Mouse (Mus musculus) embryo, embryonic 10 days (tissue): Measurements from ENCODE around the gene Phf14.
"Not testable (repeated sequence)": the region's sequence is repeated elsewhere in the genome, so short reads cannot be mapped to it uniquely, and the experiment has no call there.

ENCODE experiments used
- DNase-seq: peaks from one replicate; pipeline ENCODE4 v3.0.0-alpha.2; 2015; ENCODE audit warnings: low spot score

The Phf14 gene

DNA sequence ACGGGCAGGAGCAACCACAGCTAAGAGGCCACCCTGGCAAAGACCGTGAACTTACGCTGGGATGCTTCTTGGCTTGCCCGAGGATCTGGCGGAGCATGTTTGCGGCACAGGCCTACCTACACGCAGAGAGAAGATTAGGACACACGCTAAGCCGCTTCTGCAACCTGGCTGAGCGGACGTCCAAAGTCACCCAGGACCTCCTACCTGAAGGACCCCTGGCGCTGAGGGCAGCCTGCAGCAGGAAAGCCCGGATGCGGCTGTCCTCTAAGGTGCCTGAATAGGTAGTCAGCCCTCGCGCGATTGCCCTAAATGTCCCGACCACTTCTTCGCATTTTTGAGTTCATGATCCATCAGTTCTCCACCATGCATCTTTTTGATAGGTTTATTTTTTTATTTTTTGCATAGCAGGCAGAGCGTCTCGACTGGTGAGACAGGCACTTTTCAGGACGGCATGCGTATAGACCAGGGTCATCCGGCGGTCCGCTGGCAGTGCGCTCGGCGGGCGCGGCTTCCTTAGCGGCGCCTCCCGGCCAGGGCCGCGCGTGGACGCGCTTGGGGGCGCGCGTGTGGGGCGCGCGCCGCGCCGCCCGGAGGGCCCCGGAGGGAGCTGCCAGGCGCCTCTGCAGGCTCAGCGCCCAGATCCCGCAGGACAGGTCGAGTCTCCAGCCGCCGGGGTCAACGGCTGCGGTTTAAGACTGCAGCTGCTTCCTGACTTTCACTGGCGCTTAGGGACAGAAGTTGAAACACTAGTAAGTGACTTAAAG is at the start of gene Phf14, which contains the start of gene Ndufa4:
Gene Phf14, plus strand, starts transcription at position 541 of the 764 bp plus-strand sequence.
Gene Ndufa4, minus strand, starts transcription at position 229 of the 764 bp plus-strand sequence.
- DNase-seq, result peak; percentile 92

DNA sequence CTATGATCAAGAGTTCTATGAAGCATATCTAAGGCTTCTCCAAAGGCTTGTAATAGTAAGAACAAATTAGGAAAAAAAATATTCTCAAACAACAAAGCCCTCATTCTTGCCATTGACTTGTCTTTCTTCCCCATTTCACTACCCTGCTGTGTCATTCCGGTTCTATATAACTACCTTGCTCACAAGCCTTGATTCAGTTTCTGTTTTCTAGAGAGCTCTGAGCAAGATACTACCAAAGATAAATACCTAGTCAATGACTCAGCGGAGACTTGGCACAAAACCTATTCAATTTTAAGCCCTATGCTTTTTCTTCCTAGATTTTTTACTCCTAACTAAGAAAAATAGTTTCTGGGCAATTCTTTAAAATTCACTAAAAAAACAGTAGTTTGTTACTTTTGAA is 32.2 kb upstream of the Phf14 start:
- not testable (repeated sequence) for DNase-seq

DNA sequence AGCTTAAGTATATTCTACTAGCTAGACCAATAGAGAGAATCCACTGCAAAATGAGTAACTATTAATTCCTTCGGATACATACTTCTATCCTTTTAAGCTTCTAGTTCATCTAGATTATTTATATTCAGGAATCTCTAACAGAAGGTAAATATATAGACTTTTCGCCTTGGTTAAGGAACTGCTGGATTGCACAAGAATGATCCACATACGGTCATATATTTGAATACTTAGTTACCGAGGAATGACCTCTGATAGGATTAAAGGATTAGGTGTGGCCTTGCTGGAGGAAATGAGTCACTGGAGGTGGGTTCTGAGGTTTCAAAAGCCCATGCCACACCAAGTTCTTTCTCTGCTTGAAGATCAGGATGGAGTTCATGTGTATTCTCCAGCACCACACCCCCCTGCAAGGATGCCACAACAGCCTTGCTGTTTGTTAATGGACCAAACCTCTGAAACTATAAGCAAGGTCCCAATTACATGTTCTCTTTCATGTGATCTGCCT is 6.7 kb upstream of the Phf14 start:
- DNase-seq, result no peak

DNA sequence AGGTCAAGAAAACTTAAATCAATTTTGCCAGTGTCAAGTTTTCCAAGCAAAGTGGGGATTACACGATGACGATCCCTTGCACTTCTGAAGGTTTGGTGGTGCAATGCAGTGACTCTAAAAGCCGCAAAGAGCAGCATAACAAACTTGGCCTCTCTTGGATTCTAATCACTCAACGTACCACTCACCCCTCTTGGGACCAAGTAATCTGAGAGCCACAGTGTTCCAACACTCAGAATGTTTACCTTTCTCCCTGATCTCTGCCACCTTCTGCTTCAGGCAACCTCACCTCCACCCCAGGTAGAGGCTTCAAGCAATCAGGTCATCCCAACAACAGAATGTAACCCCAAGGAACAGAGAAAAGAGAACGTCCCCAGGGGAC is 730 bp upstream of the Phf14 start:
- DNase-seq, result peak; percentile 19

DNA sequence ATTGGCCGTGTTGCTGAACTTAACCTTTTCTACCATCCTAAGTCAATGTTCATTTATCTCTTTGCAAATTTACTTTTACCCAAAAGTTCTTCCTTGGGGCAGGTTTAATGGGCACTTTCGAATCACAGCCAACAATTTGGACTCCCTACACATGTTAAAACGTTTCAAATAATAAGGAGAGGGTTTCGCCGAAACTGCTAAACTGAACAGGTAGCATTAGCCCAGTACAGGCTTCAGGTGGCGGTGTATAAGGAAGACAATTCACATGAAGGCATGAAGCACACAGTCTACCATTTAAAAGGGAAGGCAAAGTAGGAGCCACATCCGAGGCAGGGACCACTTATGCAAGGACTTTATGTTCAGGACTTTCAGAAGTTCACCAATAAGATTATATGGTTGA is 561 bp downstream of the Phf14 start:
- peak; percentile 6 for DNase-seq

DNA sequence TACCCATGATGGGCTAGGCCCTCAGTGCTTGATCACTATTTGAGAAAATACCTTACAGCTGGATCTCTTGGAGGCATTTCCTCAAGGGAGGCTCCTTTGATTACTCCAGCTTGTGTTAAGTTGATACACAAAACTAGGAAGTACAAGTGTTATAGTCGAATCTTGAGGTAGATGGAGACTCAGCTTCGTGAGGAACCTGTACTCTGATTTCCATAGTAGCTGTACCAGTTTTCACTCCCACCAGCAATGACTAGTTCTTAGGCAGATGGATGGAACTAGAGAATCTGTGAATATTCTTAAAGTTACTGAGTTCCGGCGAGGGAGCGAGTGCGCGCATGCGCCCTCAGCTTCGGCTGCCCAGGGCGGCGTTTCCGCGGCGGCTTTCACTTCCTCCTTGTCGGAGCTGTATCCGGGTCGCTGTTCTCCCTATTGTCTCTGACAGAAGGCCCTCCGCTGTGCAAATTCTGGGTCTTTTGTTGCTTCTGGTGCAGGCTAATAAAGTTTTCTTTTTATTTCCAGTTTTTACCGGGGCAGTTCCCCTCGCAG is 18.0 kb downstream of the Phf14 start:
- peak; percentile 90 for DNase-seq

DNA sequence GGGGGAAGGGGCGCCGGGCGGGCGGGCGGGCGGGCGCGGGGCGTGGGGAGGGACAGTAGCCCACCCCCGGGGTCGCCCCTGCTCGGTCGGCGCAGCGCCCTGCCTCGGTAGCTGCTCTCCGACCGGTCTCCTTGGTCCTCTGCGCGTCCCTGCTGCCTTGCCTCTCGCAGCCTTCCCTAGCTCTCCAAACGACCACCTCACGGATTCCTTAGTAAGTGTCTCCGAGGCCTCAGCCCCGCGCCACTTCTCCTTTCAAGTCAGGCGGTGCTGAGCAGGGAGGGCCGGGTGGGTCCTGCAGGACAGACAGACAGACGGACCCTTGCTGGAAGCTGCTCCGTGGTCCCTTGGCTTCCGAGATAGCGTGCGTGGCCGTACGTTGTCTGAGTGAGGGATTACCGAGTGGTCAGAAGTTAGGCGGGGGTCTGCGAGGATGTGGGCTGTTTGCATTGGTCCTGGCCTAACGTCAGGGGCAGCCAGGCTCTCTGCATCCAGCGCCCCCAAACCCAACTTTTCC is 18.5 kb downstream of the Phf14 start:
- DNase-seq, result peak; percentile 60

DNA sequence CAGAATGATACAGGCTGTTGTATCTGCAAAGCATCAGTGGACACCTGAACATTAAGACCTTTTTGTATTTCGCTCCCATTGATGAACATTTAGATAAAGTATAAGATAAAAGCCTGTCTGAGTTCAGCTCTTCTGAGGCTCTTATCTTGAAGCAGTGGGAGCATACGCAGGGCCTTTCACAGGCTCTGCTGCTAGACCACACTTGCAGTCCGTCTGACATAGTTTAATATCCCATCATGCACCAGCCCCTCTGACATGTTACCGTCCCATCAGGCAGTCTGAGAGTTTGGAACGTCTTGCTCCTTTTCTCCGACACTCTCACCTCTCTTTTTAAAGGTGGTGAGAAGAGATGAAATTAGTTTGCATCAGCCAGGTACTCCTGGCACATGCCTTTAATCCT is 19.9 kb downstream of the Phf14 start:
- DNase-seq, result no peak

DNA sequence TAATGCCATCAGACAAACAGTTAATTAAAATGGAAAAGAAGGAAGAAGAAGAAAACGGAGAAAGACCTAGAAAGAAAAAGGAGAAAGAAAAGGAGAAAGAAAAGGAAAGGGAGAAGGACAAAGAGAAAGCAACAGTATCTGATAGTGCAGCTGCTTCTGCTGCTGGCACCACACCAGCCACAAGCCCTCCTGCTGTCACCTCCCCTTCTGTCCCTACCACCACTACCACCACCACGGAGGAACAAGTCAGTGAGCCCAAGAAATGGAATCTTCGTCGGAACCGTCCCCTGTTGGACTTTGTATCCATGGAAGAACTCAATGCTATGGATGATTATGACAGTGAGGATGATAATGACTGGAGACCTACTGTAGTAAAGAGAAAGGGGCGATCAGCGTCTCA is 25.8 kb downstream of the Phf14 start:
- no peak for DNase-seq

DNA sequence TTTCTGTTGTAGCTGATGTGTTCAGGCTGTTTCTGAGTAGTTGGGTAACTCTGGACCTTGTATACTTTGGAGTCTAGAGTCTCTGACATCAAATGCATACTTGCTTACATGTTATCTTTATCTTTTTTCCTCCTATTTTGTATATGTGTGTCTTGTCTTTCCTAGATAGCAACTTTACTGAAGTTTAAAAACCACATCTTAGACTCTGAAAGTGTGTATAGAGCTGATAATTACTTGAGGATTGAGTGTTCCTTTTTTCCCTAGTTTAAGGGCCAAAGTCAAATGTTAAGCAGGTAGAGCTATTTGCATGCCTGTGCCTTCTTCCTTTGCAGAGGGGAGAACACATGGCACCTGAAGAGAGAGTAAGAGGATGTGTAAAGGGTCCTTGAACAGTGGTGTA is 33.3 kb downstream of the Phf14 start:
- DNase-seq, result no peak

DNA sequence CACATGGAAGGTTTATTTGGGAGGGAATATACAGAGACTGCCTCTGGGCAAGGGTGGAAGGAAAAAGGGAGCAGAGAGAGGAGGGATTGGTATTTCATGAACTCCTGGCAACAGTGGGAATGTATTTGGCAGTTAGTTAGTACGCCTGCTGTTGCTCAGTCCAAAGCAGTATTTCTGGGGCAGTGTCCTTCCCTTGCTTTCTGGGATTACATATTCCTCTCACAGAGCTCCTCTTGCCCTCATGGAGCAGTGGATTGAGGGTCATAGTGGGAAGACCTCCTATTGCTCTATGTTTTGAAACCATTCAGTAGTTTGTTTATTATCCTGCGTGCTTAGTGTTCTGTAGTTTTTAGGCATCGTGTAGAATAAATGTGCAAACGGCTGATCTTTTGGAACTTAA is 34.5 kb downstream of the Phf14 start:
- no peak for DNase-seq

DNA sequence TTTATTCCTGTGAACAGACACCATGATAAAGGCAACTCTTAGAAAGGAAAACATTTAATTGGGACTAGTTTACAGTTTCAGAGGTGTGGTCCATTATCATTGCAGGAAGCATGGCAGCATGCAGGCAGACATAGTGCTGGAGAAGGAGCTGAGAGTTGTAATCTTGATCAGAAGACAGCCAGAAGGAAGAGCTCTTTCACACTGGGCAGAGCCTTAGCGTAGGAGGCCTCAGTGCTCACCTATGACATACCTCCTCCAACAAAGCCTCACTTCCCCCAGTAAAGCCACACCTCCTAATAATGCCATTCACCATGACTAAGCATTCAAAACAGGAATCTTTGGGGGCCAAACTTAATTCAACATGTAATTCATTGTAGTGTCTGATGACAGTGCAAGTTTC is 40.5 kb downstream of the Phf14 start:
- DNase-seq, result no peak

DNA sequence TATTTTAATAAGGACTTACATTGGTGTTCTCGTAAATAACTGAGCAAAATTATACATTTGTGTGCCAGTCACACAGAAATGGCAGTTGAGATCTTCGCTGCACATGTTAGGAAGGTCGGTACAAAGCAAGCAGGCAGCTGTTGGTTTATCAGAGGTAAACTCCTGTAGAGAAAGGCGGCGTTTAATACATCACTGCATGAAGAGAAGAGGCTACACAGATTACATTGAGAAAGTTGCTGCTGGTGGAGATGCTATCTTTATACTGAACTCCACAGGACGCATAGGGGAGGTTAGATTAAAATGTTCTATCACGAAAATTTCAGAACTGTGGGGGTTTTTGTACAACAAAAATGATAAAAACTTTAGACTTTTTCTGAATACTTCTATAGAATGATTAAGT is 52.6 kb downstream of the Phf14 start:
- DNase-seq, result no peak

DNA sequence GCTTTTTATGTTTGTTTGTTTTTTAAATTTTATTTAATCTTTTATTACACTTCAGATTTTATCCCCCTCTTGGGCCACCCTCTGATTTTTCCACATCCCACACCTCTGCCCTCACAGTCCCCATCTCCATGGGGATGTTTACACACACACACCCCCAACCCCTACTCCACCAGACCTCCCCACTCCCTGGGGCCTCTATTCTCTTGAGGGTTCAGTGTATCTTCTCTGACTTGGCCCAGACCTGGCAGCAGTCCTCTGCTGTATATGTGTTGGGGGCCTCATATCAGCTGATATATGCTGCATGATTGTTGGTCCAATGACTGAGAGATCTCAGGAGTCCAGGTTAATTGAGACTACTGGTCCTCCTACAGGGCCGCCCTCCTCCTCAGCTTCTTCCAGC is 86.2 kb downstream of the Phf14 start:
- no peak for DNase-seq

DNA sequence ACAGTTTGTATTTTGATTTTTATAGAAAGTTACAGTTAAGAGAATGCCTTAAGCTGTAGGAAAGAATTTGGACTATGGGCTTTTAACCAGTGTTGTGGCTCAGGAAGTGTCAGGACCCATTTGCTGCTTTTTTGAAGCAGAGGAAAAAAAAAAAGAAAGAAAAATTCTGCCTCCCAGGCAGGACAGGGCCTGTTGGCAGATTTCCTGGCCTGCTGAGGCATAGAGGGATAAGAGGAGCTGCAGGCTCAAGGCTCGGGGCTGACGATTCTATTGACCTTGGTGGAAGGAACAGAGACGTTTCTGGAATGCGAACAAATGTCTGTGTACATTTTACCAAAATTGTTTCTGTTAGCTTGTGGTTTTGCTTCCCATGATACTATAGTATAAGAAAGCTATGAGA is 91.0 kb downstream of the Phf14 start:
- DNase-seq, result no peak

DNA sequence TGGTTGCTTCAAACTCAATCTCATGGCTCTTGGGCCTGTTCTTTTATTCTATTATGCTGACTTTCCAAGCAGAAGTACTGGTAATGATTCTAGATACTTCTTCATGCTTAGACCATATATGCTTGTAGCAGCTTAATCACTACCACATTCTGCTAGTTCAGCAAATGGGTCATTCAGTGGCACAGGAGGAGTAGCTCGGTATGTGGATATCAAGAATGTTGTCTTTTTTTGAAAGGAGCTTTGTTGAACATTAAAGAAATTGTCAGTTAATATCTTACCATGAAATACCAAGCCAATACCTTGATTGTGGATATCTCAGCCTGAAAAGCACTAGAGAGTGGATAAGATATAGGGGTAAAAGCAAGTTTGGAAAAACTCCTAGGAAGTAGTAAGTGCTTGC is 91.9 kb downstream of the Phf14 start:
- DNase-seq, result no peak

DNA sequence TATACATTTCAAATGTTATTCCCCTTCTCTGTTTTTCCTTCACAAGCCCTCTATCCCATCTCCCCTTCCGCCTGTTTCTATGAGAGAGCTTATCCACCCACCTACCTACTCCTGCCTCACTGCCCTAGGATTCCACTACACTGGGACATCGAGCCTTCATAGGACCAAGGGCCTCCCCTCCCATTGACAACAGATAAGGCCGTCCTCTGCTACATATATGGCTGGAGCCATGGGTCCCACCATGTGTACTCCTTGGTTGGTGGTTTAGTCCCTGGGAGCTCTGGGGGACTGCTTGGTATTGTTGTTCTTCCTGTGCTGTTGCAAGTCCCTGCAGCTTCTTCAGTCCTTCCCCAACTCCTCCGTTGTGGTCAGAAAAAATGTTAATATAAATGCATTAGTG is 97.8 kb downstream of the Phf14 start:
- no peak for DNase-seq

DNA sequence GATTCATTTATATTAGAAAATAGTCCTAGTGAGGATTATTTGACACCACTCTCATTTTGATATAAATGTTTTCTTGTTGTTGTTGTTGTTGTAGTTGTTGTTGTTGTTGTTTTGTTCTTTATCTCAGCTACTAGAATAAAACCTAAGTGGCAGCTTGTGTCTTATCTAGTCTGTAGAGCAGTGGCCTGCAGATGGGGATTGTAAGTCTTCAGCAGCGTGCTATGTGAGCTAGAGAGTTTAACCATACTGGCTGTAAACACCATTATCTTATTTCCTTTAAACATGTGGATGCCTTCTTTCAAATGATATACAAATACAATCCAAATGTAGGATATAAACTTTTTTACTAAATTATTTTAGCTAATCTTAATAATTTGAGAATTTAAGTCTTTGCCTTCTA is 98.4 kb downstream of the Phf14 start:
- DNase-seq, result no peak

DNA sequence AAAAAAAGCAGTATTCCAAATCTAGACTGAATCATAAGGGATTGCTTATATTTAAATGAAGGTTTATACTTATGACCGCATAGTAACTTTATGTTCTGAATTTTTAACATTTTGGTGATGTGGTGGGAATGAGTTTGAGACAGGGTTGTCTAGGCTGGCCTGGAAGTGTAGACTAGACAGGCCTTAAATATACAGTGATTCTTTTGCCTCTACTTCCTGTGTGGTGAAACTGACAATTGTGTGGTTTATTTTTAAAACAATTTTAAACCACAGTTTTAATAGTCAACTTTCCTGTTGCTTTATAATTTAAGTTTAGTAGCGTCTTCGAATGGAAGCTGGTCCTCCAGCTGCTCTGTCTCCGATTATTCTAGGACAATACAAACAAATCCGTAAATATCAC is 104.5 kb downstream of the Phf14 start:
- DNase-seq, result no peak

DNA sequence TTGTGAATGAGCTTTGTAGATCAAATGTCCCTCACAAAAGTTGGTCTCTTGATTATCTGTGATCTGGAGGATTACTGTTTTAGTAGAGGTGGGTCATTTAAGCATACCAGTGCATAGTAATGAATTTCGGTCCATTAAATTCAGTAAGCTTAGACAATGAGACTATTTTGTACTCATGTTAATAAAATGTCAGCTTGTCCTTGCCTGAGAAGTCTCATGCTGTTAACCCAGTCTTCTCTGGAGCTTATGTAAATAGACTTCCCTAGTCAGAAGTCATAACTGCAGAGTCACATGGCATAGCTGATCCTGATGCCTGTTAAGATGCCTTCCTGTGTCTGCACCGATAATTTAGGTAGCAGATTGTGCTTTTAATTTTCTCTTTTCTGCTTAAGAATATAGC is 106.4 kb downstream of the Phf14 start:
- DNase-seq, result no peak

DNA sequence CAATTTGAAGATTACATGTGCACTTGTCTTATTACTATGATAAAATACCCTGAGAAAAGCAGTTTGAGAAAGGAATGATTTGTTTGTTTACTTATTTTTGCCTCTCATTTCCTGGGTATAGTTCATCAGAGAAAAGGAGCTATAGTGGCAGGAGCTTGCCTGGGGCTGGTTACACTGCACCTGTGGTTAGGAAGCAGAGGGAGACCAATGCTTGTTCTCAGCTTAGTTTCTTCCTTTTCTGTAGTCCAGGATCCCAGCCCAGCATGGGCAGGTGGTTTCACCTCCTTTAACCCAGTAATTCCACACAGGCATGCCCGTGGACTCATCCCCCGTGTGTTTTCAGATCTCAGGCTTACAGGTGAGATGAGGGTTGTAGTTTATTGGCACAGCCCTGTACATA is 107.1 kb downstream of the Phf14 start:
- DNase-seq, result no peak

DNA sequence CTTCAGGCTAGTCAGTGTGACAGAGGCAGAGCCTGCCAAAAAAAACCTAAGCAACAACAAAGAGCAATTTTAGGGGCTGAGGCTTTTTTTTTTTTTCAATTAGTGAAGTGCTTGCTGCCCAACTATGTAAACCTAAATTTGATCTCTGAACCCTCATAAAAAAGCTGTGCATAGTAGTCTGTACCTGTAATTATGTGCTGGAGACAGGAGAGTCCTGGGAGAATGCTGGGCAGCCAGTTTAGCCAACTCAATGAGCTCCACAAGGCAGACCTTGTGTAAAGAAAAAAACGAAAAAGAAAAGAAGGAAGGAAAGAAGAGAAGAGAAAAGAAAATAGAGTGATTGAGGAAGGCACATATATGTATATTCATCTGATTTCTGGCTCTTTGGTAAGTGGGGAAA is 112.1 kb downstream of the Phf14 start:
- DNase-seq, result no peak

DNA sequence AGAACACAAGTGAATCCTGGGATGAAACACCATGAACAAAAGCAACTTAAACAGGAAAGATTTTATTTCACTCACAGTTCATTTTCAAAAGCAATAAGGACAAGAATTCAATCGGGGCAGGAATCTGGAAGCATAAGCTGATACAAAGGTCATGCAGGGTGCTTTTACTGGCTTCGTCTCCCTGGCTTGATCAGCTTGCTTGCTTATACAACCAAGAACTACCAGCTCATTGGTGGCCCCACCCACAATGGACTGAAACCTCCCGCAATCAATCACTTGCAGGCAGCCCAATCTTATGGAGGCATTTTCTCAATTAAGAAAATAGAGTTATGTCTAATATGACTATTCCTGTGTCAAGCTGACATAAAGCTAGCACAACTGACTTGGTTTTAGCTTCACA is 112.5 kb downstream of the Phf14 start:
- DNase-seq, result no peak

DNA sequence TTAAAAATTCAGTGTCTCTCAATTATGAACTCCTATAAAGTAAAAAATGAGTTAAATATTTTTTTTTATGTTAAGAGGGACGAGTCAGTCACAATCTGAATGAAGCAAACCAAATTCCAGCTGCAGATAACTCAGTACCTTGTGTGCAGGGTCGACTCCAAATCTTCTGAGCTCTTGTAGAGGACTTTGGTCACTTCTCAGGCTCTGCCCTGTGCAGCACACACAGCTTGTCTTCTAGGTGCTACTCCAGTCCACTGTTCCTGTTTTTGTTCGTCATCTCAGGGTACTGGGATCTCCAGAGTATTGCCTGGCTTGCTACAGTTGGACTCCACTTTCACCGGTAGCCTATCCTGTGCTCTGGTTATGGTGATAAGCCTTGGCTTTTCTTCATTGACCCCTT is 113.1 kb downstream of the Phf14 start:
- no peak for DNase-seq
